Mouse (Mus musculus) MEL (cell line): Measurements from ENCODE around the gene Gm49384. TPM values are rescaled to one million over a fixed set of nuclear protein-coding genes. Genes with fewer than 3 reads are reported as not detected.

Experiments used
- DNase-seq: peaks from one replicate; pipeline ENCODE4 v3.0.0; 2011; ENCODE audit warnings: low read depth, low spot score
- H3K27ac ChIP-seq: 2 replicates; pipeline ENCODE4 v1.5.1; 2012; ENCODE audit warnings: low read depth, mild to moderate bottlenecking, control low read depth, low read length, moderate library complexity; ENCODE audit not compliant: control insufficient read depth
- H3K27me3 ChIP-seq, 2 experiments: fragments of 150-350 bp in 1 of 2; sonication (generic) in 1 of 2; 2 replicates each; pipeline ENCODE4 v1.6.1; 2012; ENCODE audit warnings: low read length in 2 of 2, mild to moderate bottlenecking in 2 of 2, improper control_type of control experiment in 1 of 2, moderate library complexity in 1 of 2; ENCODE audit not compliant: insufficient read depth in 2 of 2, control insufficient read depth in 1 of 2
- H3K36me3 ChIP-seq, 2 experiments: 2 replicates each; pipeline ENCODE4 v1.6.1; 2012 to 2014; ENCODE audit warnings: low read length in 2 of 2, improper control_type of control experiment in 1 of 2, inconsistent platforms in 1 of 2, mild to moderate bottlenecking in 1 of 2; ENCODE audit not compliant: insufficient read depth in 2 of 2, control insufficient read depth in 1 of 2
- H3K4me1 ChIP-seq, 2 experiments: fragments of 150-350 bp in 1 of 2; sonication (generic) in 1 of 2; 2 replicates each; pipeline ENCODE4 v1.6.1; 2012; ENCODE audit warnings: low read length in 2 of 2, improper control_type of control experiment in 1 of 2, mild to moderate bottlenecking in 1 of 2; ENCODE audit not compliant: insufficient read depth in 2 of 2, control insufficient read depth in 1 of 2
- H3K4me3 ChIP-seq, 2 experiments: fragments of 150-350 bp in 1 of 2; sonication (generic) in 1 of 2; 2 replicates each; pipeline ENCODE4 v1.5.1; 2012; ENCODE audit warnings: low read depth in 2 of 2, low read length in 2 of 2, mild to moderate bottlenecking in 2 of 2, moderate library complexity in 2 of 2, control low read depth in 1 of 2, improper control_type of control experiment in 1 of 2; ENCODE audit not compliant: control insufficient read depth in 1 of 2, insufficient read depth in 1 of 2
- H3K79me2 ChIP-seq: 2 replicates; pipeline ENCODE4 v1.6.1; 2012; ENCODE audit warnings: mild to moderate bottlenecking, low read length, moderate library complexity; ENCODE audit not compliant: control insufficient read depth, poor library complexity, insufficient read depth
- H3K9ac ChIP-seq: 2 replicates; pipeline ENCODE4 v1.6.1; 2012; ENCODE audit warnings: low read depth, mild to moderate bottlenecking, control low read depth, low read length, moderate library complexity; ENCODE audit not compliant: control insufficient read depth, poor library complexity, severe bottlenecking
- H3K9me3 ChIP-seq: fragments of 150-350 bp; sonication (generic); replicated peaks from 2 replicates; pipeline ENCODE4 v1.6.1; 2012; ENCODE audit warnings: mild to moderate bottlenecking, low read length, improper control_type of control experiment, moderate library complexity; ENCODE audit not compliant: insufficient read depth
- CTCF ChIP-seq, 3 experiments: IDR thresholded peaks in 2 of 3; conservative IDR thresholded peaks in 1 of 3; 2 replicates each; pipeline ENCODE4 v1.5.1; 2011 to 2012; ENCODE audit warnings: low read length in 3 of 3, low read depth in 2 of 3, mild to moderate bottlenecking in 2 of 3, improper control_type of control experiment in 1 of 3, inconsistent platforms in 1 of 3, mixed read lengths in 1 of 3, moderate library complexity in 1 of 3; ENCODE audit not compliant: control insufficient read depth in 1 of 3, insufficient read depth in 1 of 3, poor library complexity in 1 of 3, severe bottlenecking in 1 of 3
- E2F4 ChIP-seq: IDR thresholded peaks from 2 replicates; pipeline ENCODE4 v1.6.1; 2011; ENCODE audit warnings: low read depth, low read length, improper control_type of control experiment, borderline replicate concordance
- EP300 ChIP-seq, 2 experiments: IDR thresholded peaks; 2 replicates each; pipeline ENCODE4 v1.6.1; 2011; ENCODE audit warnings: improper control_type of control experiment in 2 of 2, low read length in 2 of 2, low read depth in 1 of 2, mild to moderate bottlenecking in 1 of 2
- GABPA ChIP-seq: IDR thresholded peaks from 2 replicates; pipeline ENCODE4 v1.6.1; 2012; ENCODE audit warnings: low read depth, mild to moderate bottlenecking, inconsistent platforms, low read length, improper control_type of control experiment, moderate library complexity
- GATA1 ChIP-seq: IDR thresholded peaks from 2 replicates; pipeline ENCODE4 v1.6.1; 2011; ENCODE audit warnings: low read depth, low read length, improper control_type of control experiment
- MAZ ChIP-seq: IDR thresholded peaks from 2 replicates; pipeline ENCODE4 v1.6.1; 2012; ENCODE audit warnings: low read depth, mild to moderate bottlenecking, inconsistent platforms, low read length, improper control_type of control experiment
- MEF2A ChIP-seq: IDR thresholded peaks from 2 replicates; pipeline ENCODE4 v1.6.1; 2014; ENCODE audit warnings: low read depth, mild to moderate bottlenecking, inconsistent platforms, low read length, improper control_type of control experiment; ENCODE audit not compliant: poor library complexity, insufficient replicate concordance, severe bottlenecking; ENCODE audit errors: extremely low read depth
- MXI1 ChIP-seq: IDR thresholded peaks from 2 replicates; pipeline ENCODE4 v1.6.1; 2011; ENCODE audit warnings: mild to moderate bottlenecking, low read depth, low read length, improper control_type of control experiment
- MYC ChIP-seq: IDR thresholded peaks from 2 replicates; pipeline ENCODE4 v1.6.1; 2011; ENCODE audit warnings: low read depth, mild to moderate bottlenecking, low read length, improper control_type of control experiment, moderate library complexity
- POLR2AphosphoS2 ChIP-seq: IDR thresholded peaks from 2 replicates; pipeline ENCODE4 v1.6.1; 2011; ENCODE audit warnings: low read length, improper control_type of control experiment
- POLR2AphosphoS5 ChIP-seq: IDR thresholded peaks from 2 replicates; pipeline ENCODE4 v1.6.1; 2012; ENCODE audit warnings: low read depth, borderline replicate concordance, mild to moderate bottlenecking, inconsistent platforms, low read length, moderate library complexity, mixed read lengths
- ZMIZ1 ChIP-seq: IDR thresholded peaks from 2 replicates; pipeline ENCODE4 v1.6.1; 2012; ENCODE audit warnings: low read depth, mild to moderate bottlenecking, inconsistent platforms, low read length, improper control_type of control experiment, moderate library complexity
- ZNF384 ChIP-seq: IDR thresholded peaks from 2 replicates; pipeline ENCODE4 v1.6.1; 2012; ENCODE audit warnings: low read depth, mild to moderate bottlenecking, inconsistent platforms, low read length, improper control_type of control experiment
- polyA plus RNA-seq, 2 experiments: library from polyadenylated mRNA; stranded (reverse) in 1 of 2; unstranded in 1 of 2; fragments of >175 nt in 1 of 2; fragments of >200 nt in 1 of 2; gene quantifications; 2 replicates each; pipeline versions ENCODE4 v1.2.1 to v1.2.4; 2012; ENCODE audit warnings: low replicate concordance in 2 of 2, low read depth in 1 of 2; ENCODE audit not compliant: insufficient read length in 2 of 2, insufficient read depth in 1 of 2, missing spikeins in 1 of 2
- total RNA-seq: library from RNA; depleted of rRNA; stranded (reverse); fragments of 300-350 nt; gene quantifications from 2 replicates; pipeline ENCODE4 v1.2.3, GENCODE M21; 2012

The Gm49384 gene
- total and polyA plus RNA-seq, 3 experiments, result 26.2 to 28.5 TPM; not detected in 1

GRCm38 (mm10) chr12:69196444-69197377 is 7.4 kb downstream of the Gm49384 start, which contains the start of gene Gm49383 (continued):
- no peak for TF ChIP-seq MYC
- no peak for TF ChIP-seq ZNF384
- TF ChIP-seq CTCF (IDR thresholded peaks at IDR 0.05 in 2 of 3, conservative IDR thresholded peaks at IDR 0.05 in 1 of 3; ENCODE audit: control insufficient read depth in 1 of 3, insufficient read depth in 1 of 3, low read depth in 2 of 3, low read length in 3 of 3, poor library complexity in 1 of 3, severe bottlenecking in 1 of 3), result no peak
- TF ChIP-seq POLR2AphosphoS5, result no peak

- H3K27ac ChIP-seq, result no peak overlapping the region
- DNase-seq, result no peak
- TF ChIP-seq GABPA (no peak), POLR2AphosphoS2 (no peak), MXI1 (no peak), GATA1 (no peak)
- peaks cover 2 to 5% of the 10 kb centered on the region in 2 experiments for H3K4me1 ChIP-seq
- no peaks in the 10 kb centered on the region for H3K27me3 ChIP-seq
- H3K9me3 ChIP-seq, result no peaks in the 10 kb centered on the region
- no peak overlapping the region for H3K9ac ChIP-seq
- H3K36me3 ChIP-seq, result peaks cover 6 to 9% of the 10 kb centered on the region in 2 experiments
- H3K4me3 ChIP-seq, result no peak overlapping the region
- peaks cover 38% of the 10 kb centered on the region for H3K79me2 ChIP-seq
Observed at GRCm38 (mm10) chr12:69192637-69193036, 11.4 kb downstream of the Gm49384 start.

- Histone ChIP-seq H3K4me3 (no peak overlapping the region), H3K79me2 (peaks cover 35% of the 10 kb centered on the region), H3K9ac (no peak overlapping the region), H3K9me3 (no peaks in the 10 kb centered on the region), H3K4me1 (peaks cover 2 to 11% of the 10 kb centered on the region in 2 experiments), H3K27ac (no peak overlapping the region), H3K36me3 (peaks cover 6 to 16% of the 10 kb centered on the region in 2 experiments), H3K27me3 (no peaks in the 10 kb centered on the region)
- no peak for DNase-seq
- TF ChIP-seq E2F4 (no peak), ZMIZ1 (no peak), MEF2A (no peak), MYC (no peak), EP300 (IDR thresholded peaks at IDR 0.05; ENCODE audit: low read depth in 1 of 2, low read length in 2 of 2) (no peak), MAZ (no peak)
Observed at GRCm38 (mm10) chr12:69191396-69191795, 12.7 kb downstream of the Gm49384 start.
